Mouse (Mus musculus) intestine, postnatal 0 days (tissue): Measurements from ENCODE around the gene Gm28308. TPM values are rescaled to one million over a fixed set of nuclear protein-coding genes. Genes with fewer than 3 reads are reported as not detected.
A peak's percentile ranks its signal among the peaks of the same experiment; 100 is the strongest.

Source experiments
- ATAC-seq: fragments of 200-750 bp; cut with Nextera tagmentation; 2 replicates; pipeline ENCODE4 v1.8.0; 2017; ENCODE audit warnings: mild to moderate bottlenecking, moderate TSS enrichment, moderate library complexity
- H3K27ac ChIP-seq: fragments of 300-500 bp; sonication (generic); 2 replicates; pipeline ENCODE4 v1.5.1; 2014; ENCODE audit warnings: mild to moderate bottlenecking, low read depth, low read length, moderate library complexity
- H3K27me3 ChIP-seq: fragments of 300-500 bp; sonication (generic); replicated peaks from 2 replicates; pipeline ENCODE4 v1.6.1; 2014; ENCODE audit warnings: low read length, mixed read lengths; ENCODE audit not compliant: control insufficient read depth, insufficient read depth
- H3K36me3 ChIP-seq: fragments of 300-500 bp; sonication (generic); 2 replicates; pipeline ENCODE4 v1.6.1; 2014; ENCODE audit warnings: mild to moderate bottlenecking, moderate library complexity; ENCODE audit not compliant: control insufficient read depth, insufficient read depth
- H3K4me1 ChIP-seq: fragments of 300-500 bp; sonication (generic); replicated peaks from 2 replicates; pipeline ENCODE4 v1.6.1; 2014; ENCODE audit warnings: antibody characterized with exemption, low read length, mixed read lengths; ENCODE audit not compliant: control insufficient read depth, insufficient read depth
- H3K4me2 ChIP-seq: fragments of 300-500 bp; sonication (generic); replicated peaks from 2 replicates; pipeline ENCODE4 v1.6.1; 2014; ENCODE audit warnings: low read depth, mild to moderate bottlenecking, moderate library complexity
- H3K4me3 ChIP-seq: fragments of 300-500 bp; sonication (generic); 2 replicates; pipeline ENCODE4 v1.5.1; 2014; ENCODE audit warnings: low read depth, low read length
- H3K9ac ChIP-seq: fragments of 300-500 bp; sonication (generic); 2 replicates; pipeline ENCODE4 v1.6.1; 2014; ENCODE audit warnings: mild to moderate bottlenecking, low read depth, low read length
- H3K9me3 ChIP-seq: fragments of 300-500 bp; sonication (generic); 2 replicates; pipeline ENCODE4 v1.6.1; 2016; ENCODE audit warnings: mixed run types; ENCODE audit not compliant: control insufficient read depth
- CTCF ChIP-seq: sonication (generic); IDR thresholded peaks from 2 replicates; pipeline ENCODE4 v1.5.1; 2016; ENCODE audit warnings: low read depth, mild to moderate bottlenecking, control low read depth, antibody characterized with exemption, moderate library complexity
- WGBS: fragments of 180-500 bp; shearing (Covaris S2); extraction: QIAGEN DNeasy Blood & Tissue Kit; methylation state at CpG from one replicate; pipeline ENCODE4 v1.1.7; 2014; 5-methylcytosine and 5-hydroxymethylcytosine counted together
- polyA plus RNA-seq: library from polyadenylated mRNA; unstranded; fragments of >200 nt; fragmentation: Nextera tagmentation; extraction: Ambion mirVana; gene quantifications from 2 replicates; pipeline ENCODE4 v1.2.1, GENCODE M21; 2015

Gm28308 gene
- polyA plus RNA-seq, 1 experiment from 2014 or later = not detected

GRCm38 (mm10) chr6:52167176-52167575 is 46.0 kb downstream of the Gm28308 start:
- peak overlapping the region; percentile 47; the same call in 1 of the 2 replicates for H3K4me3 ChIP-seq
- H3K27me3 ChIP-seq = peaks cover 29% of the 10 kb centered on the region
- no peaks in the 10 kb centered on the region for H3K4me1 ChIP-seq
- H3K9ac ChIP-seq = peak overlapping the region; percentile 0; the same call in 1 of the 2 replicates
- 65% methylated on average over 1 of the region's 1 CpGs for WGBS
- TF ChIP-seq CTCF = no peak
- no peak for ATAC-seq
- peak overlapping the region; percentile 62 for H3K27ac ChIP-seq
- H3K36me3 ChIP-seq = no peaks in the 10 kb centered on the region; the same call in 1 of the 2 replicates
- no peaks in the 10 kb centered on the region for H3K9me3 ChIP-seq
- peak overlapping the region; percentile 63 for H3K4me2 ChIP-seq

DNA sequence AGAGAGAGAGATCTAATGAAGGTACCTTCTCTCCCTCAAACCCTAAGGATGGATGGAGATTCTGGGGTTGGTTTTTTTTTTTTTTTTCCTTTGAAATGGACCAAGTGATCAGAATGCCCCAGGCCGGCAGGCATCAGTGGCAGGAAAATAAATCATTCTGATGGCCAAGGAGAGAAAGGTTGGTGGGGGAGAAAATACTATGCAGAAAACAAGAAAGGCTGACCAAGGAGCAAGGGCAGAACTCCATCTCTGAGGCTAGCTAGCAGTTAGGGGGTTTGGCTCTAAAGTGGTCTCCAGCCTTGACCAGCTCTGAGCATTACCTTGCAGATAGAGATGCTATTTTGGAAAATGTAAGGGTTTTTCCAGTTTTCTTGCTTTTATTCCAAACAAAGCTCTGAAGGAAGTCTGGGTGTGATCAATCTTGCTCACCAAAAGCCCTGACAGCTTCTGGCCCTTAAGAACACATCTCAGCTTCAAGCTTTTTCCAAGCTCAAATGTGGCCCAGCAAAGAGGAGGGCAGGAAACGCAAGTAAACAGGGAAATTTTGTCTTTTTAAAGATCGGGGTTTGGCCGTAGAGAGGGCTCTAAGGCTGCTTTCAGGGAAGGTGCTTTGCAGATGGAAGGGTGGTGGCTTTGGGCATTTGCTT is 46.6 kb downstream of the Gm28308 start:
- H3K9ac ChIP-seq = 0 out of 2 replicates have a peak overlapping the region, but pooled peaks have one; percentile 0
- H3K36me3 ChIP-seq = no peaks in the 10 kb centered on the region; the same call in 1 of the 2 replicates
- H3K4me3 ChIP-seq = peak overlapping the region; percentile 47
- no peaks in the 10 kb centered on the region for H3K4me1 ChIP-seq
- ATAC-seq = no peak
- WGBS = 62% methylated on average over 4 of the region's 4 CpGs
- peak overlapping the region; percentile 63 for H3K4me2 ChIP-seq
- no peak for TF ChIP-seq CTCF
- peaks cover 24% of the 10 kb centered on the region for H3K27me3 ChIP-seq
- no peaks in the 10 kb centered on the region for H3K9me3 ChIP-seq
- peak overlapping the region; percentile 17; the same call in 1 of the 2 replicates for H3K27ac ChIP-seq

DNA sequence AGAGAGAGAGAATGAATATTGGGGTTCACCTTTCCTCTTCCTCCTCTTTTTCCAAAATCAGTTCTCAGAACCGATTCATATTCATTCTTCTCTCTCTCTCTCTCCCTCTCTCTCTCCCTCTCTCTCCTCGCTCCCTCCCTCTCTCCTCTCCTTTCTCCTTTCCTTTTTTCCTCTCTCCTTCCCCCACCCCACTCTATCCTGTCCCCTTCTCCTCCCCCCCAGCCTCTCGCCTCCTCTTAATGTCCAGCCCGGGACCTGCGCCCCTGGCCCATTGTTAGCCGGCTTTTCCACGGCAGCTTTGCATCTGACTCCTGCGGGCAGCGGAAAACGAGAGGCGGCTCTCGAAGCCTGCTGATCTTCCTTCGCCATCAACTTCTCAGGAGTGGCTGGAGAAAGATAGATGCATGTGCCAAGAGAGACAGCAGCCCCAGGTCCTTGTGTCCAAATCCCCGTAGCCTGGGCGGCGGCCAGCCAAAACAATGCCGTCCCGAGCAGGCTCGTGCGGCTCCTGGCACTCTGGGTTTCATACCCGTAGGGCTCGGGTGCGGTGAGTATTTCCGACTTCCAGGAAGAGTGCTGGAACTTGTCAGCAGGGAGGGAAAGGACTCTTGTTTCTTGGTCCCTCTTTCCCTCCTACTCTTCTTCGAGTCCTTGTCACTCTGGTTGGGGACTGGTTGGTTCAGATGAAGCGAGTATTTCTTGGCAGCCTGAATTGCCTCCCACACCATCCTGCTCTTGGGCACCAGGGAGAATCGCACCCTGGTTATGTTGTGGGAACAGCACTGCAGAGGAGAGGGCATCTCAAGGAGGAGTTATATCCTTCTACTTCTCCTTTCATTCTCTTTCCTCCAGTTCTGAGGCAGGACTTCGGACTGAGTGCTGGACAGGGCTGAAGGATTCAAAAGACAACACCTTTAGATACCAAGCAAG is 47.4 kb downstream of the Gm28308 start:
- TF ChIP-seq CTCF = no peak
- H3K27ac ChIP-seq = peak overlapping the region; percentile 73
- 44% methylated on average over 28 of the region's 28 CpGs for WGBS
- no peaks in the 10 kb centered on the region for H3K9me3 ChIP-seq
- H3K4me2 ChIP-seq = peak overlapping the region; percentile 63
- no peak for ATAC-seq
- H3K9ac ChIP-seq = peak overlapping the region; percentile 71
- H3K4me1 ChIP-seq = no peaks in the 10 kb centered on the region
- no peaks in the 10 kb centered on the region; the same call in 1 of the 2 replicates for H3K36me3 ChIP-seq
- peaks cover 24% of the 10 kb centered on the region for H3K27me3 ChIP-seq
- peak overlapping the region; percentile 47 for H3K4me3 ChIP-seq

GRCm38 (mm10) chr6:52164626-52165440 is 48.3 kb downstream of the Gm28308 start, which contains the start of gene Hoxa2:
TSS of gene Hoxa2 (minus strand) at chr6:52164831.
- WGBS = 25% methylated on average over 25 of the region's 25 CpGs
- Histone ChIP-seq H3K4me3 (peak within 1 kb of the TSS; percentile 47), H3K9me3 (no peaks in the 10 kb centered on the region), H3K27me3 (peaks cover 24% of the 10 kb centered on the region), H3K9ac (peak within 1 kb of the TSS; percentile 71), H3K36me3 (no peaks in the 10 kb centered on the region), H3K4me1 (no peaks in the 10 kb centered on the region), H3K27ac (peak within 1 kb of the TSS; percentile 73), H3K4me2 (peak within 1 kb of the TSS; percentile 63)
- no peak for TF ChIP-seq CTCF
- no peak for ATAC-seq

GRCm38 (mm10) chr6:52164051-52164625 is 49.0 kb downstream of the Gm28308 start:
- no peaks in the 10 kb centered on the region for H3K9me3 ChIP-seq
- H3K36me3 ChIP-seq = no peaks in the 10 kb centered on the region
- WGBS = 8% methylated on average over 39 of the region's 39 CpGs
- H3K27ac ChIP-seq = peak overlapping the region; percentile 73
- TF ChIP-seq CTCF = no peak
- peak overlapping the region; percentile 47 for H3K4me3 ChIP-seq
- H3K9ac ChIP-seq = peak overlapping the region; percentile 71
- H3K4me1 ChIP-seq = no peaks in the 10 kb centered on the region
- peaks cover 24% of the 10 kb centered on the region for H3K27me3 ChIP-seq
- ATAC-seq = no peak
- peak overlapping the region; percentile 63 for H3K4me2 ChIP-seq
